Mouse (Mus musculus): ENCODE measurements at regions not wholly inside any gene's neighbourhood (a gene's known extent, or its start where the extent isn't known, plus 50 kb on each side); places are given as distances from the start of the nearest gene placed in this dataset.

GRCm38 (mm10) chr14:112895561-112895960, 418.8 kb upstream of the Tpm3-rs7 start:
- no peak overlapping the region for H3K27ac ChIP-seq
- 39% methylated on average over 2 of the region's 2 CpGs for WGBS
- no peaks in the 10 kb centered on the region for H3K4me1 ChIP-seq
- no peaks in the 10 kb centered on the region for H3K27me3 ChIP-seq
- H3K4me3 ChIP-seq: no peak overlapping the region
- no peaks in the 10 kb centered on the region for H3K9me3 ChIP-seq (replicated peaks)
- no peak overlapping the region for H3K4me2 ChIP-seq
- ATAC-seq: peak; percentile 79; the same call in 1 of the 2 replicates
- no peak overlapping the region for H3K9ac ChIP-seq
- H3K36me3 ChIP-seq (ENCODE audit: poor library complexity, severe bottlenecking): no peaks in the 10 kb centered on the region

GRCm38 (mm10) chr14:112901171-112901570, 413.2 kb upstream of the Tpm3-rs7 start:
- Histone ChIP-seq H3K36me3 (ENCODE audit: poor library complexity, severe bottlenecking) (no peaks in the 10 kb centered on the region), H3K4me2 (no peak overlapping the region), H3K9me3 (replicated peaks) (no peaks in the 10 kb centered on the region), H3K4me3 (no peak overlapping the region), H3K9ac (no peak overlapping the region), H3K27ac (no peak overlapping the region), H3K27me3 (no peaks in the 10 kb centered on the region), H3K4me1 (no peaks in the 10 kb centered on the region)
- WGBS: 83% methylated on average over 1 of the region's 1 CpGs
- no peak for ATAC-seq

GRCm38 (mm10) chr14:112917148-112917547, 397.3 kb upstream of the Tpm3-rs7 start:
- Histone ChIP-seq H3K4me3 (no peak overlapping the region), H3K27ac (no peak overlapping the region), H3K9ac (no peak overlapping the region), H3K4me1 (no peaks in the 10 kb centered on the region), H3K36me3 (ENCODE audit: poor library complexity, severe bottlenecking) (no peaks in the 10 kb centered on the region), H3K27me3 (no peaks in the 10 kb centered on the region), H3K9me3 (replicated peaks) (no peaks in the 10 kb centered on the region), H3K4me2 (no peak overlapping the region)
- 97% methylated on average over 1 of the region's 1 CpGs for WGBS
- ATAC-seq: no peak

Data from forebrain, embryonic 13.5 days (tissue).